Mouse (Mus musculus): ENCODE measurements around the gene Gm17657. TPM values are rescaled to one million over a fixed set of nuclear protein-coding genes. Genes with fewer than 3 reads are reported as not detected.

Gm17657 gene
- total and polyA plus RNA-seq, 2 experiments from 2014 or later = not detected

GRCm38 (mm10) chr17:29491591-29492268 lies 57.7 kb downstream of the Gm17657 start:
- Histone ChIP-seq H3K9me3 (replicated peaks; ENCODE audit: control insufficient read depth, low read length) (no peaks in the 10 kb centered on the region), H3K27me3 (ENCODE audit: control insufficient read depth, insufficient read depth, low read length) (no peaks in the 10 kb centered on the region), H3K36me3 (replicated peaks; ENCODE audit: control insufficient read depth, insufficient read depth, low read length) (peaks cover 19% of the 10 kb centered on the region), H3K27ac (ENCODE audit: low read depth) (peak overlapping the region; percentile 98), H3K4me2 (ENCODE audit: low read depth, low read length) (peak overlapping the region; percentile 68), H3K9ac (replicated peaks; ENCODE audit: low read depth, low read length) (peak overlapping the region; percentile 100), H3K4me1 (ENCODE audit: control insufficient read depth, insufficient read depth) (peaks cover 18% of the 10 kb centered on the region; the same call in 1 of the 2 replicates), H3K4me3 (ENCODE audit: low read depth, low read length) (peak overlapping the region; percentile 98)
- TF ChIP-seq CTCF (IDR thresholded peaks at IDR 0.05; ENCODE audit: low read depth) = no peak
- TF ChIP-seq EP300 (IDR thresholded peaks at IDR 0.05; ENCODE audit: low read depth) = no peak
- under 1% methylated on average over 48 of the region's 48 CpGs for WGBS
- peak; percentile 50 for DNase-seq (ENCODE audit: low spot score)
- no peak for ATAC-seq (ENCODE audit: insufficient read depth, low read depth)

DNA sequence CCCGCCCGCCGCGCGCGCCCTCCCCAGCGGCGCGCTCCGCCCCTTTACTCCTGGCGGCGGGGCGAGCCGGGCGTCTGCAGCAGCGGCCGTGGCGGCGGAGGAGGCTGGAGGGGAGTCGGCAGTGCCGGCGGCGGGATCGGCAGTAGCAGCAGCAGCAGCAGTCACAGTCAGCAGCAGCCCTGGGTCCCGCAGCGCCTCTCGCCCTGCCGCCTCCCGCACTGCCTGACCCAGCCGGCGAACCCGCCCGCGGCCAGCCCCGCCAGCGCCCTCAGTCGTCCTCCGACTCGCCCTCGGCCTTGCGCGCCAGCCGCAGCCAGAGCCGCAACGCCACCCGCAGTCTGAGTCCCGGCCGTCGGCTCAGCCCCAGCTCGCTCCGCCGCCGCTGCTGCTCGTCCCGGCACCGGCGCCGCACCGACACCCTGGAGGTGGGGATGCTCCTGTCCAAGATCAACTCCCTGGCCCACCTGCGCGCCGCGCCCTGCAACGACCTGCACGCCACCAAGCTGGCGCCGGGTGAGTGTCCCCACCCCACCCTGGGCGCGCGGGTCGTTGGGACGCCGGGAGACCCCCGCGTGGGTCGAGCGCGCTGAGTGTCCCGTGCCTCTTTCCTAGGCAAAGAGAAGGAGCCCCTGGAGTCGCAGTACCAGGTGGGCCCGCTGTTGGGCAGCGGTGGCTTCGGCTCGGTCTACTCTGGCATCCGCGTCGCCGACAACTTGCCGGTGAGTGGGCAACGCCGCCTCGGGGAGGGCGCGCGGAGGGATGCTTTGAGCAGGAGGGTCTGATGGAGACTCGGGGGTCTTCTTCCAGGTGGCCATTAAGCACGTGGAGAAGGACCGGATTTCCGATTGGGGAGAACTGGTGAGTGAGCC lies 58.5 kb downstream of the Gm17657 start, which contains the start of gene Pim1:
Gene Pim1 (plus strand): TSS at position 41 of the 869 bp plus-strand sequence.
- H3K4me2 ChIP-seq (ENCODE audit: low read depth, low read length) = peak within 1 kb of the TSS; percentile 79
- ATAC-seq (ENCODE audit: insufficient read depth, low read depth) = peak; percentile 21

GRCm38 (mm10) chr17:29489971-29490712 lies 59.3 kb downstream of the Gm17657 start:
- H3K27ac ChIP-seq (ENCODE audit: low read depth) = peak overlapping the region; percentile 98

More for the DNA sequence above, 58.5 kb downstream of the Gm17657 start, which contains the start of gene Pim1:
- DNase-seq (ENCODE audit: low spot score) = peak; percentile 13
- no peaks in the 10 kb centered on the region for H3K9me3 ChIP-seq (replicated peaks; ENCODE audit: control insufficient read depth, low read length)
- H3K4me3 ChIP-seq (ENCODE audit: low read depth, low read length) = peak within 1 kb of the TSS; percentile 98
- H3K27ac ChIP-seq (ENCODE audit: low read depth) = peak within 1 kb of the TSS; percentile 98
- peaks cover 19% of the 10 kb centered on the region for H3K36me3 ChIP-seq (replicated peaks; ENCODE audit: control insufficient read depth, insufficient read depth, low read length)
- peaks cover 18% of the 10 kb centered on the region; the same call in 1 of the 2 replicates for H3K4me1 ChIP-seq (ENCODE audit: control insufficient read depth, insufficient read depth)
- H3K27me3 ChIP-seq (ENCODE audit: control insufficient read depth, insufficient read depth, low read length) = no peaks in the 10 kb centered on the region
- 2% methylated on average over 79 of the region's 99 CpGs for WGBS
- TF ChIP-seq EP300 (IDR thresholded peaks at IDR 0.05; ENCODE audit: low read depth) (no peak), CTCF (IDR thresholded peaks at IDR 0.05; ENCODE audit: low read depth) (no peak)
- H3K9ac ChIP-seq (replicated peaks; ENCODE audit: low read depth, low read length) = peak within 1 kb of the TSS; percentile 100

GRCm38 (mm10) chr17:29488978-29489970 lies 60.2 kb downstream of the Gm17657 start:
- Histone ChIP-seq H3K9me3 (replicated peaks; ENCODE audit: control insufficient read depth, low read length) (no peaks in the 10 kb centered on the region), H3K9ac (replicated peaks; ENCODE audit: low read depth, low read length) (peak overlapping the region; percentile 69), H3K4me1 (ENCODE audit: control insufficient read depth, insufficient read depth) (peaks cover 18% of the 10 kb centered on the region; the same call in 1 of the 2 replicates), H3K4me2 (ENCODE audit: low read depth, low read length) (peak overlapping the region; percentile 79), H3K27ac (ENCODE audit: low read depth) (peak overlapping the region; percentile 89), H3K36me3 (replicated peaks; ENCODE audit: control insufficient read depth, insufficient read depth, low read length) (peaks cover 14% of the 10 kb centered on the region), H3K27me3 (ENCODE audit: control insufficient read depth, insufficient read depth, low read length) (no peaks in the 10 kb centered on the region), H3K4me3 (ENCODE audit: low read depth, low read length) (peak overlapping the region; percentile 68)
- no peak for TF ChIP-seq CTCF (IDR thresholded peaks at IDR 0.05; ENCODE audit: low read depth)
- no peak for TF ChIP-seq EP300 (IDR thresholded peaks at IDR 0.05; ENCODE audit: low read depth)
- ATAC-seq (ENCODE audit: insufficient read depth, low read depth) (no peak), DNase-seq (ENCODE audit: low spot score) (peak; percentile 59)
- WGBS = 5% methylated on average over 30 of the region's 30 CpGs

More at GRCm38 (mm10) chr17:29489971-29490712, 59.3 kb downstream of the Gm17657 start:
- WGBS = 2% methylated on average over 60 of the region's 68 CpGs
- DNase-seq (ENCODE audit: low spot score) (peak; percentile 98), ATAC-seq (ENCODE audit: insufficient read depth, low read depth) (peak; percentile 91)
- Histone ChIP-seq H3K4me1 (ENCODE audit: control insufficient read depth, insufficient read depth) (peaks cover 18% of the 10 kb centered on the region; the same call in 1 of the 2 replicates), H3K9ac (replicated peaks; ENCODE audit: low read depth, low read length) (peak overlapping the region; percentile 100), H3K4me3 (ENCODE audit: low read depth, low read length) (peak overlapping the region; percentile 98), H3K27me3 (ENCODE audit: control insufficient read depth, insufficient read depth, low read length) (no peaks in the 10 kb centered on the region), H3K9me3 (replicated peaks; ENCODE audit: control insufficient read depth, low read length) (no peaks in the 10 kb centered on the region), H3K4me2 (ENCODE audit: low read depth, low read length) (peak overlapping the region; percentile 79), H3K36me3 (replicated peaks; ENCODE audit: control insufficient read depth, insufficient read depth, low read length) (peaks cover 19% of the 10 kb centered on the region)
- TF ChIP-seq EP300 (IDR thresholded peaks at IDR 0.05; ENCODE audit: low read depth) (peak; percentile 60; the same call in 1 of the 2 replicates), CTCF (IDR thresholded peaks at IDR 0.05; ENCODE audit: low read depth) (peak; percentile 23)
